Mouse (Mus musculus) liver, adult 2 months (tissue): ENCODE measurements around the gene Fam129a.

Experiments
- CTCF ChIP-seq: fragments of 200-500 bp; IDR thresholded peaks from 2 replicates; pipeline ENCODE4 v1.5.1; 2011; ENCODE audit warnings: low read depth, low read length, control low read depth
- POLR2A ChIP-seq: fragments of 200-500 bp; IDR thresholded peaks from 2 replicates; pipeline ENCODE4 v1.6.1; 2011; ENCODE audit warnings: low read length, control low read depth; ENCODE audit not compliant: insufficient read depth; ENCODE audit errors: extremely low read depth

- TF ChIP-seq CTCF: no peak
- TF ChIP-seq POLR2A: no peak
Observed at GRCm38 (mm10) chr1:151625260-151625659, 54.3 kb downstream of the Fam129a start.
